Mouse (Mus musculus): ENCODE measurements around the gene Pts.

DNA sequence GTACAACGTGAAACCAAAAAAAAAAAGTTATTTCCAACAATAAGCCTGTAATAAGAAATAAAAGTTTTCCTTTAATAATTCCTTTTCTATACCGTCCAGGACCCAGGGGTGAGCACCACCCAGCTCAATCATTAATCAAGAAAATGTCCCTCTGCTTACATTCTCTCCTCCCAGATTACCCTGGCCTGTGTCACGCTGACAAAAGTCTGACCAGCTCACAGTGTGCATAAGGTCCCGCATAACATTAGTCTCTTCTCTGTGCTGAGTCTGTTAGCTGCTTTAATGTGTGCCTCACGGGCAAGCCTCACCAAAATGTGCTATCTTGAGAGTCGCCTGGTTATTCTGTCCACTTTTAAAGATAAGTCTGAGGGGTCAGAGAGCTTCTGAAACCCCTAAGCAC, 23.1 kb downstream of the Pts start:
- TF ChIP-seq POLR2A (IDR thresholded peaks at IDR 0.05; ENCODE audit: insufficient read depth, low read length) (no peak), CTCF (IDR thresholded peaks at IDR 0.05; ENCODE audit: low read depth, low read length) (no peak), EP300 (IDR thresholded peaks at IDR 0.05; ENCODE audit: insufficient read depth, low read depth, low read length) (no peak)
